Mouse (Mus musculus): ENCODE measurements around the gene Slc1a3. TPM values are rescaled to one million over a fixed set of nuclear protein-coding genes. Genes with fewer than 3 reads are reported as not detected.
A peak's percentile ranks its signal among the peaks of the same experiment; 100 is the strongest.

Gene Slc1a3
- polyA plus RNA-seq, 1 experiment from 2014 or later: 18.3 TPM

DNA sequence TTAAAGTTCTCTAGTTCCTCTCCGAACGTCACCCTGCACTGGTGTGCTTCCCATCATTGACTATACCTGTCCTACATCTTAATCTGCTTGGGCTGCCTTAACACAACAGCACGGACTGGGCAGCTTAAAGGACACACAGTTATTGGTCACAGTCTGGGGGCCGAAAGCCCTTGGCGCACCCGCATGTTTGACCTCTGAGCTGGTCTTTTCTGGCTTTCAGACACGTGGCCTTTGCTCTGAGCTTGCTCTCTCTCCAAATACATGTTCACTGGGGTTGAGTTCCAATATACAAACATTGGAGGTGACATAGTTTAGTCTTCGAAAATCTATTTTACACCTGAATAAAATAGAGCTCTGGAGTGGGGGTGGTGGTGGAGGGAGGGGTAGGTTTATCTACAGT lies 82.4 kb downstream of the Slc1a3 start:
- H3K4me2 ChIP-seq (replicated peaks; ENCODE audit: low read depth, low read length): no peak overlapping the region
- 71% methylated on average over 8 of the region's 8 CpGs for WGBS
- H3K27ac ChIP-seq (ENCODE audit: low read length): no peak overlapping the region
- 0 out of 2 replicates have a peak, but pooled peaks cover 3% of the 10 kb centered on the region for H3K4me1 ChIP-seq (ENCODE audit: control insufficient read depth, insufficient read depth, low read length)
- H3K9me3 ChIP-seq (ENCODE audit: control insufficient read depth, low read depth, low read length): no peaks in the 10 kb centered on the region
- no peaks in the 10 kb centered on the region for H3K36me3 ChIP-seq (ENCODE audit: control insufficient read depth, insufficient read depth, low read length)
- H3K27me3 ChIP-seq (ENCODE audit: control insufficient read depth, insufficient read depth, low read length): no peaks in the 10 kb centered on the region
- no peak overlapping the region for H3K9ac ChIP-seq (replicated peaks; ENCODE audit: low read depth, low read length)
- no peak overlapping the region for H3K4me3 ChIP-seq (ENCODE audit: low read depth, low read length)
- ATAC-seq (ENCODE audit: insufficient number of reproducible peaks, insufficient read depth, low FRiP score, low read depth): no peak

- H3K4me3 ChIP-seq (ENCODE audit: low read depth, low read length): peak overlapping the region; percentile 31
- no peaks in the 10 kb centered on the region for H3K27me3 ChIP-seq (ENCODE audit: control insufficient read depth, insufficient read depth, low read length)
- no peaks in the 10 kb centered on the region for H3K4me1 ChIP-seq (ENCODE audit: control insufficient read depth, insufficient read depth, low read length)
- no peak overlapping the region for H3K27ac ChIP-seq (ENCODE audit: low read length)
- no peaks in the 10 kb centered on the region for H3K36me3 ChIP-seq (ENCODE audit: control insufficient read depth, insufficient read depth, low read length)
- ATAC-seq (ENCODE audit: insufficient number of reproducible peaks, insufficient read depth, low FRiP score, low read depth): peak; percentile 29; the same call in 1 of the 2 replicates
- no peak overlapping the region for H3K9ac ChIP-seq (replicated peaks; ENCODE audit: low read depth, low read length)
- H3K4me2 ChIP-seq (replicated peaks; ENCODE audit: low read depth, low read length): peak overlapping the region; percentile 84
- H3K9me3 ChIP-seq (ENCODE audit: control insufficient read depth, low read depth, low read length): no peaks in the 10 kb centered on the region
- WGBS: 4% methylated on average over 15 of the region's 15 CpGs
Measured at GRCm38 (mm10) chr15:8627097-8627537, 83.4 kb downstream of the Slc1a3 start.

- no peak overlapping the region for H3K4me2 ChIP-seq (replicated peaks; ENCODE audit: low read depth, low read length)
- no peaks in the 10 kb centered on the region for H3K4me1 ChIP-seq (ENCODE audit: control insufficient read depth, insufficient read depth, low read length)
- no peaks in the 10 kb centered on the region for H3K36me3 ChIP-seq (ENCODE audit: control insufficient read depth, insufficient read depth, low read length)
- 53% methylated on average over 7 of the region's 7 CpGs for WGBS
- H3K27me3 ChIP-seq (ENCODE audit: control insufficient read depth, insufficient read depth, low read length): no peaks in the 10 kb centered on the region
- no peak overlapping the region for H3K27ac ChIP-seq (ENCODE audit: low read length)
- H3K9ac ChIP-seq (replicated peaks; ENCODE audit: low read depth, low read length): no peak overlapping the region
- H3K9me3 ChIP-seq (ENCODE audit: control insufficient read depth, low read depth, low read length): no peaks in the 10 kb centered on the region
- ATAC-seq (ENCODE audit: insufficient number of reproducible peaks, insufficient read depth, low FRiP score, low read depth): no peak
- no peak overlapping the region for H3K4me3 ChIP-seq (ENCODE audit: low read depth, low read length)
Measured at GRCm38 (mm10) chr15:8625370-8625769, 85.2 kb downstream of the Slc1a3 start.

DNA sequence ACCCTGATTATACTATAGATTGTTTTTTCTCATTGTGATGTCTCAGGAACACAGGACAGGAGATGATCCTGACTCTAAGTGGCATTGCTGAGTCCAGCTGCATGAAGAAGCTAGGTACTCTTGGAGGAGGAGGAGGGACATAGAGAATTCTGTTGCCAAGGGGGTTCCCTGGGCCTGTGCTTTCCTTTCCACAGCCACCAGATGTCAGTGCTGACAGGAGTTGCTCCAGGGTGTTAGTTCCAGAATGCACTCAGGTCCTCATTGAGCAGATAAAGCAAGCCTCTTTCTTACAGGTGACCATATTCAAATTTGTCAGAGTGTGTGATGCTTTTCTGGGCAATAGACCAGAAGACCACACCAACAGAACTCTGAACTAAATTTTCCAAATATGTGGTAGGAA lies 86.7 kb downstream of the Slc1a3 start:
- H3K4me2 ChIP-seq (replicated peaks; ENCODE audit: low read depth, low read length): no peak overlapping the region

DNA sequence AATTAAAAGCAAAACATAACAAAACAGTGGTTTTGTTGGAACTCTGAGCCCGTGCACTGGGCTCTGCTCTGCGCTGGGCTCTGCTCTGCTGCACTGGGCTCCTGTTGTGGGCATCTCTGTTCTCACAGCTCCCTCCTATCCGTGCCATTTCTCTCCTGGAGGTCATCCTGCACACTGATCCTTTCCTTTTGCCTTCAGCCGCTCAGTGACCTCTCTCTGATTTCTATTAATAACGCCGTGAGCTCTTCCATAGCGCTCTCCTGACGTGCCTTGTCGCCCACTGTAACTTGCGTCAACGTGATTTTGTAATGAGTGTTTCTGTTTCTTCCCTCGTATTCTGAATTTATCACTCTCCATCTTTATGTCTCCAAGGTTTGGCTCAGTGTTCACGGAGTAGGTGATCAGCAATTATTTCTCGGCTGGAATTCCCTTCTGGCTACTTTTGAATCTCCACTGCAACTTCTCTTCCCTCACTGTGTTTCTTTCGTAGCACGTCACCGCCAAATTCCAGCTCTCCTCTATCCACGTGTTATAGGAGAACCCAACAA lies 91.0 kb downstream of the Slc1a3 start:
- no peak for ATAC-seq (ENCODE audit: insufficient number of reproducible peaks, insufficient read depth, low FRiP score, low read depth)
- no peak overlapping the region for H3K9ac ChIP-seq (replicated peaks; ENCODE audit: low read depth, low read length)
- no peaks in the 10 kb centered on the region for H3K27me3 ChIP-seq (ENCODE audit: control insufficient read depth, insufficient read depth, low read length)

More for the DNA sequence above, 86.7 kb downstream of the Slc1a3 start:
- ATAC-seq (ENCODE audit: insufficient number of reproducible peaks, insufficient read depth, low FRiP score, low read depth): no peak
- Histone ChIP-seq H3K9ac (replicated peaks; ENCODE audit: low read depth, low read length) (no peak overlapping the region), H3K9me3 (ENCODE audit: control insufficient read depth, low read depth, low read length) (no peaks in the 10 kb centered on the region), H3K27me3 (ENCODE audit: control insufficient read depth, insufficient read depth, low read length) (no peaks in the 10 kb centered on the region), H3K4me3 (ENCODE audit: low read depth, low read length) (no peak overlapping the region), H3K36me3 (ENCODE audit: control insufficient read depth, insufficient read depth, low read length) (no peaks in the 10 kb centered on the region), H3K27ac (ENCODE audit: low read length) (no peak overlapping the region), H3K4me1 (ENCODE audit: control insufficient read depth, insufficient read depth, low read length) (no peaks in the 10 kb centered on the region)

GRCm38 (mm10) chr15:8616290-8616689 lies 94.3 kb downstream of the Slc1a3 start:
- ATAC-seq (ENCODE audit: insufficient number of reproducible peaks, insufficient read depth, low FRiP score, low read depth): no peak
- H3K27ac ChIP-seq (ENCODE audit: low read length): no peak overlapping the region
- no peak overlapping the region for H3K4me2 ChIP-seq (replicated peaks; ENCODE audit: low read depth, low read length)
- H3K9me3 ChIP-seq (ENCODE audit: control insufficient read depth, low read depth, low read length): no peaks in the 10 kb centered on the region
- no peak overlapping the region for H3K9ac ChIP-seq (replicated peaks; ENCODE audit: low read depth, low read length)
- WGBS: 84% methylated on average over 12 of the region's 12 CpGs
- no peaks in the 10 kb centered on the region for H3K4me1 ChIP-seq (ENCODE audit: control insufficient read depth, insufficient read depth, low read length)
- H3K36me3 ChIP-seq (ENCODE audit: control insufficient read depth, insufficient read depth, low read length): no peaks in the 10 kb centered on the region
- no peak overlapping the region for H3K4me3 ChIP-seq (ENCODE audit: low read depth, low read length)
- no peaks in the 10 kb centered on the region for H3K27me3 ChIP-seq (ENCODE audit: control insufficient read depth, insufficient read depth, low read length)

More for the DNA sequence above, 91.0 kb downstream of the Slc1a3 start:
- H3K4me2 ChIP-seq (replicated peaks; ENCODE audit: low read depth, low read length): no peak overlapping the region
- no peaks in the 10 kb centered on the region for H3K4me1 ChIP-seq (ENCODE audit: control insufficient read depth, insufficient read depth, low read length)
- H3K27ac ChIP-seq (ENCODE audit: low read length): no peak overlapping the region
- H3K4me3 ChIP-seq (ENCODE audit: low read depth, low read length): no peak overlapping the region
- no peaks in the 10 kb centered on the region for H3K9me3 ChIP-seq (ENCODE audit: control insufficient read depth, low read depth, low read length)
- H3K36me3 ChIP-seq (ENCODE audit: control insufficient read depth, insufficient read depth, low read length): no peaks in the 10 kb centered on the region
- 81% methylated on average over 18 of the region's 18 CpGs for WGBS

DNA sequence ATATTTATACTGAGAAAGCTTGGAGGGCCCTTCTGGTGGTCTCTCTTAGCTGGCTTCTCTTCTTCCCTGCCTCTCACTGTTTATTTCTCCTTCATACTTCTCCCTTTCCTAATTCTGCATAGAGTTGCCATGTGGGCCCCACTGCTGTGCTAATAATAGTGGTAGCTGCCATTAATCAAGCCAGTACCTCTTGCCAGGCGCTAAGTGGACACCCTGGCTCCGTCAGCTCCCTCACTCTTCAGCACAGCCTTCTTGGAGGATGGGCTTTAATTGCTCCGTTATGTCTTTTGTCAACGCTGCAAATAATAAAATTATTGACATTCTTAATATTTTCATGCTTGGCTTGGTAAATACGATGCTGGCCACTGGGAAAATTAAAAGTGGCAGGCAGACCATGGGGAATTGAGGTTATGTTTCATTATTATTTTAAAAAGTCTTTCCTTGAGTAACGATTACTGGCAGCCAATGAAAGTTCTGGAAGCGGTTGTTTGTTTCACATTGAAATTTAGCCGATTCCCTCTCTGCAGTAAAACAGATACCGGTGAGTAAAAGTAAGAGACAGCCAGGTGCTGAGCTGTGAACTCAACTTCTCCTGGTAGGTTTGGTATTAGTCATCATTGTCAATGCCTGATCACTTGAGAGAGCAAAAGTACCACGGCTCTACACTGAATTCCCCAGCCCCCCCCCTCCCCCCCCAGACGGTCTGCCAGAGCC lies 94.9 kb downstream of the Slc1a3 start:
- ATAC-seq (ENCODE audit: insufficient number of reproducible peaks, insufficient read depth, low FRiP score, low read depth): no peak
- WGBS: 66% methylated on average over 11 of the region's 11 CpGs

DNA sequence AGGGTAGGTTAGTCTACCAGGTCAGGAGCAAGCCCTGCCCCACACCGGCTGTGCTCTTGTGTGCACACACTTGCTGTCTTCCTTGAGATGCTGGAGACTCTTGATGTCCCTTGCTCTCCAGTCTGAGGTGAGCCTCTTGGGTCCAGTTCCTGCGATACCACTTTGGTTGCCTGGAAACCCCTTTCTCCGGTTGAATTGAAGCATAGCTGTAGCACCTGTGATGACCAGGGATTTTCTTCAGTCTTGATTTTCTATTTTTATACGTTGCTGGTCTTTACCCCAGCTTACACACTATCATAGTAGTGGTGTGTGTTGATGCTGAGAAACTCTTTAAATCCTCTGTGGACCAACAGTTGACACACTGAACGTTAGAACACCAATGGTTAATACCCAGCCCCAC lies 95.9 kb downstream of the Slc1a3 start:
- ATAC-seq (ENCODE audit: insufficient number of reproducible peaks, insufficient read depth, low FRiP score, low read depth): no peak
- Histone ChIP-seq H3K9ac (replicated peaks; ENCODE audit: low read depth, low read length) (no peak overlapping the region), H3K9me3 (ENCODE audit: control insufficient read depth, low read depth, low read length) (no peaks in the 10 kb centered on the region), H3K36me3 (ENCODE audit: control insufficient read depth, insufficient read depth, low read length) (no peaks in the 10 kb centered on the region), H3K4me1 (ENCODE audit: control insufficient read depth, insufficient read depth, low read length) (no peaks in the 10 kb centered on the region), H3K4me2 (replicated peaks; ENCODE audit: low read depth, low read length) (no peak overlapping the region), H3K4me3 (ENCODE audit: low read depth, low read length) (no peak overlapping the region), H3K27me3 (ENCODE audit: control insufficient read depth, insufficient read depth, low read length) (no peaks in the 10 kb centered on the region), H3K27ac (ENCODE audit: low read length) (no peak overlapping the region)
- 90% methylated on average over 5 of the region's 5 CpGs for WGBS

More for the DNA sequence above, 94.9 kb downstream of the Slc1a3 start:
- Histone ChIP-seq H3K9ac (replicated peaks; ENCODE audit: low read depth, low read length) (no peak overlapping the region), H3K4me2 (replicated peaks; ENCODE audit: low read depth, low read length) (no peak overlapping the region), H3K36me3 (ENCODE audit: control insufficient read depth, insufficient read depth, low read length) (no peaks in the 10 kb centered on the region), H3K27me3 (ENCODE audit: control insufficient read depth, insufficient read depth, low read length) (no peaks in the 10 kb centered on the region), H3K4me3 (ENCODE audit: low read depth, low read length) (no peak overlapping the region), H3K27ac (ENCODE audit: low read length) (no peak overlapping the region), H3K9me3 (ENCODE audit: control insufficient read depth, low read depth, low read length) (no peaks in the 10 kb centered on the region), H3K4me1 (ENCODE audit: control insufficient read depth, insufficient read depth, low read length) (no peaks in the 10 kb centered on the region)
